In genomic region chr8:77610374-77610969, GRCm38 (mm10) we compare ENCODE assay signal across 8 mouse cellular contexts. TPM values are rescaled to one million over a fixed set of nuclear protein-coding genes. Genes with fewer than 3 reads are reported as not detected.
A peak's percentile ranks its signal among the peaks of the same experiment; 100 is the strongest.
DNase-seq lines count a peak whose midpoint lies in the region; ATAC-seq lines count a peak whose summit lies in the region.

Gene Tmem184c, minus strand, starts transcription at chr8:77610698.

- H3K4me3 ChIP-seq in heart, embryonic 14.5 days (ENCODE audit: control insufficient read depth in 1 of 2, insufficient read depth in 1 of 2, low read depth in 1 of 2, low read length in 2 of 2): peak within 1 kb of the TSS; percentile 74 to 75
- H3K4me3 ChIP-seq in liver, embryonic 13.5 days (replicated peaks): peak within 1 kb of the TSS; percentile 69
- H3K4me3 ChIP-seq in stomach, embryonic 16.5 days (replicated peaks; ENCODE audit: low read length): peak within 1 kb of the TSS; percentile 72

- H3K36me3 ChIP-seq in heart, embryonic 14.5 days (ENCODE audit: control insufficient read depth, insufficient read depth, low read length): peaks cover 4% of the 10 kb centered on the region
- H3K36me3 ChIP-seq in liver, embryonic 13.5 days: no peaks in the 10 kb centered on the region
- no peaks in the 10 kb centered on the region for H3K36me3 ChIP-seq in stomach, embryonic 16.5 days (ENCODE audit: control insufficient read depth, insufficient read depth, low read length)

- peak; percentile 64 for DNase-seq in c-Kit-negative CD71-positive TER-119-positive erythroid progenitor cells, embryonic 14.5 days (ENCODE audit: low read depth, low spot score)
- peak; percentile 95 for DNase-seq in fibroblast of lung, adult 2 months (ENCODE audit: low read depth)
- peak; percentile 97 for DNase-seq in kidney, postnatal 14 days
- DNase-seq in liver, embryonic 13.5 days: peak; percentile 85
- DNase-seq in neural tube, embryonic 10.5 days (ENCODE audit: extremely low spot score, low spot score): peak; percentile 99

- H3K9ac ChIP-seq in heart, embryonic 14.5 days (ENCODE audit: low read length): peak within 1 kb of the TSS; percentile 75
- peak within 1 kb of the TSS; percentile 62 for H3K9ac ChIP-seq in liver, embryonic 13.5 days
- H3K9ac ChIP-seq in stomach, embryonic 16.5 days (ENCODE audit: low read length): peak within 1 kb of the TSS; percentile 73

- no peak within 1 kb of the TSS for H3K27ac ChIP-seq in heart, embryonic 14.5 days (replicated peaks in 1 of 2; ENCODE audit: control insufficient read depth in 1 of 2, insufficient read depth in 1 of 2, low read depth in 2 of 2, low read length in 2 of 2)
- no peak within 1 kb of the TSS for H3K27ac ChIP-seq in liver, embryonic 13.5 days
- H3K27ac ChIP-seq in stomach, embryonic 16.5 days (ENCODE audit: low read length): peak within 1 kb of the TSS; percentile 13; the same call in 1 of the 2 replicates

- H3K4me2 ChIP-seq in heart, embryonic 14.5 days (ENCODE audit: low read length): peak within 1 kb of the TSS; percentile 84
- H3K4me2 ChIP-seq in liver, embryonic 13.5 days: peak within 1 kb of the TSS; percentile 83
- H3K4me2 ChIP-seq in stomach, embryonic 16.5 days (ENCODE audit: low read depth, low read length): peak within 1 kb of the TSS; percentile 88

- ATAC-seq in CD4-positive, CD25-positive, alpha-beta regulatory T cell, adult 4 months: peak; percentile 99
- peak; percentile 91 for ATAC-seq in heart, embryonic 14.5 days (ENCODE audit: insufficient number of reproducible peaks, insufficient read depth, low FRiP score, low read depth)
- peak; percentile 88 for ATAC-seq in liver, embryonic 13.5 days (ENCODE audit: low read depth)
- peak; percentile 97 for ATAC-seq in stomach, embryonic 16.5 days (ENCODE audit: insufficient read depth, low FRiP score)

- H3K4me1 ChIP-seq in heart, embryonic 14.5 days (ENCODE audit: control insufficient read depth in 2 of 2, insufficient read depth in 2 of 2, low read length in 2 of 2): peaks cover 0 to 7% of the 10 kb centered on the region in 2 experiments; a peak in 2 of 4 replicates
- H3K4me1 ChIP-seq in liver, embryonic 13.5 days (replicated peaks): peaks cover 17% of the 10 kb centered on the region
- peaks cover 2% of the 10 kb centered on the region; the same call in 1 of the 2 replicates for H3K4me1 ChIP-seq in stomach, embryonic 16.5 days (ENCODE audit: control insufficient read depth, insufficient read depth, low read length)

- WGBS in heart, embryonic 14.5 days: 0% methylated on average over 36 of the region's 36 CpGs
- under 1% methylated on average over 36 of the region's 36 CpGs for WGBS in liver, embryonic 13.5 days (ENCODE audit: insufficient replicate concordance)
- 0% methylated on average over 36 of the region's 36 CpGs for WGBS in stomach, embryonic 16.5 days

- no peaks in the 10 kb centered on the region for H3K27me3 ChIP-seq in heart, embryonic 14.5 days (ENCODE audit: control insufficient read depth, insufficient read depth, low read length)
- 0 out of 2 replicates have a peak, but pooled peaks cover 13% of the 10 kb centered on the region for H3K27me3 ChIP-seq in liver, embryonic 13.5 days
- no peaks in the 10 kb centered on the region for H3K27me3 ChIP-seq in stomach, embryonic 16.5 days (ENCODE audit: control insufficient read depth, insufficient read depth, low read length)

- 0 out of 2 replicates have a peak, but pooled peaks cover 3% of the 10 kb centered on the region for H3K9me3 ChIP-seq in heart, embryonic 14.5 days (ENCODE audit: control insufficient read depth, low read length)
- no peaks in the 10 kb centered on the region for H3K9me3 ChIP-seq in liver, embryonic 13.5 days (replicated peaks)
- H3K9me3 ChIP-seq in stomach, embryonic 16.5 days (replicated peaks; ENCODE audit: control insufficient read depth, low read length): no peaks in the 10 kb centered on the region

RNA-seq across cellular contexts. Expression of gene Tmem184c, which starts in this region (rescaled TPM):
- 10 to 100 TPM; 19.2 to 22.3 TPM for polyA plus RNA-seq in CD4-positive, CD25-positive, alpha-beta regulatory T cell, adult 4 months (2017; shearing (Covaris generic))
- 25.0 and 25.7 TPM in 2 replicates for polyA plus RNA-seq in heart, embryonic 14.5 days (2014; fragmentation: Nextera tagmentation; extraction: Ambion mirVana)
- 5.6 and 7.1 TPM in 2 replicates for polyA plus RNA-seq in liver, embryonic 13.5 days (2015; fragmentation: Nextera tagmentation; extraction: Ambion mirVana)
- polyA plus RNA-seq in stomach, embryonic 16.5 days (2015; fragmentation: Nextera tagmentation; extraction: Ambion mirVana): 24.3 and 26.4 TPM in 2 replicates
